Mouse (Mus musculus) liver, embryonic 14.5 days (tissue): ENCODE data around the gene Stac2.

Experiments used
- CTCF ChIP-seq: IDR thresholded peaks from 2 replicates; pipeline ENCODE4 v1.5.1; 2016; ENCODE audit warnings: antibody characterized with exemption, low read depth, control low read depth
- EP300 ChIP-seq: IDR thresholded peaks from 2 replicates; pipeline ENCODE4 v1.6.1; 2016; ENCODE audit warnings: antibody characterized with exemption, low read depth

DNA sequence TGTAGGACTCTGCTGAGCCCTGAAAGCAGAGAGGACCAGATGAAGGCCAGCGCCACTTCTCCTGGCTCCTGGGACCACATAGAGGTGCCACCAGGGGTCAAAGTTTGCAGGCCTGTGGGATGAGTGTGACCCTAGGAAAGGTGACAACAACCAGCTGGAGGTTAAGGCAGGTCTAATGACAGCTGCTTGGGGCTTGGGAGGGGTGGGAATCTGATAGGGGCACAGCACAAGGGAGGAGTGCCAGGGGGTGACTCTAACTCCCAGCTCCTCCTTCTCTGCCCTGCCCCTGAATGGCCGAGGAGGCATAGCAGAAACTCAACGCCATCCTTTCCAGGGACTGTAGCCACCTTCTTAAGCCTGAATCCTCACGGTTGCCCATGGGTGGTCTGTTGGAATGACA, 36.4 kb downstream of the Stac2 start:
- TF ChIP-seq CTCF (no peak), EP300 (no peak)
